Mouse (Mus musculus): ENCODE results near the gene Dcp1b.

GRCm38 (mm10) chr6:119248578-119248977 is 73.5 kb downstream of the Dcp1b start:
- TF ChIP-seq CTCF (IDR thresholded peaks at IDR 0.05; ENCODE audit: low read depth, low read length) = no peak
- TF ChIP-seq POLR2A (IDR thresholded peaks at IDR 0.05; ENCODE audit: insufficient read depth, low read length) = no peak
- no peak for TF ChIP-seq EP300 (IDR thresholded peaks at IDR 0.05; ENCODE audit: insufficient read depth, low read depth, low read length)
